In the genomic region with DNA sequence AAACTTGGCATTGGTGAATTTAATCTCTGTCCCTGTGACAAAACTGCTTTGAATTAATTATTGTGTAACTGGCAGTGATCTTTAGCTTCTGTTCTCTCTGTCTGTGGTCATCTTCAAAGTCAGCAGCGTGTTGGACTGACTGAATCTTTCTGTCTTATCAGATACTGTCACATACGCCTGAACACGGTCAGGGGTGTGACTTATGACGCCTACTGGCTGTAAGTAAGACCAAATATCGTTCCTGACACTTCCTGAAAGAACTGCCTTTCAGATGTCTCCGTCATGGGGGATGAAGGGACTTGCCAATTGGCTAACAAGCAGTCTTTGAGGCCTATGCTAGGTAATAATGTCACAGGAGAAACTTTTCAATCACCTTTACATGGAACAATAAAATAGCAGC, we compare ENCODE assay signal across 22 mouse cellular contexts.
DNase-seq lines count a peak whose midpoint lies in the region; ATAC-seq and TF ChIP-seq lines count a peak whose summit lies in the region.
"Had no signal": no experiment of that assay in that cellular context is flagged by ENCODE, and none has a peak within 500 bp of the region (broad histone marks: within the 10 kb centered on the region; RNA-seq: fewer than 3 reads in every experiment).

No protein-coding gene starts in this region.

- no peak overlapping the region for H3K4me2 ChIP-seq in forebrain, postnatal 0 days (ENCODE audit: low read depth)
- no peak overlapping the region for H3K4me2 ChIP-seq in forebrain, embryonic 15.5 days (replicated peaks)
- H3K4me2 ChIP-seq in lung, postnatal 0 days (replicated peaks; ENCODE audit: low read depth, low read length) = no peak overlapping the region
- H3K4me2 ChIP-seq: embryonic facial prominence, embryonic 15.5 days; liver, embryonic 12.5 days; midbrain, embryonic 12.5 days; neural tube, embryonic 13.5 days had no signal

- H3K4me1 ChIP-seq in forebrain, postnatal 0 days (ENCODE audit: insufficient read depth) = no peaks in the 10 kb centered on the region
- H3K4me1 ChIP-seq in forebrain, embryonic 15.5 days = no peaks in the 10 kb centered on the region
- H3K4me1 ChIP-seq in lung, postnatal 0 days (ENCODE audit: insufficient read depth, low read depth, low read length) = no peaks in the 10 kb centered on the region
- H3K4me1 ChIP-seq: embryonic facial prominence, embryonic 15.5 days; liver, embryonic 12.5 days; midbrain, embryonic 12.5 days; neural tube, embryonic 13.5 days had no signal

- no peak for TF ChIP-seq EP300 in lung, postnatal 0 days (IDR thresholded peaks at IDR 0.05)

- no peak overlapping the region for H3K27ac ChIP-seq in forebrain, postnatal 0 days (ENCODE audit: low read depth, low read length)
- H3K27ac ChIP-seq in forebrain, embryonic 15.5 days (replicated peaks) = no peak overlapping the region
- no peak overlapping the region for H3K27ac ChIP-seq in lung, postnatal 0 days (ENCODE audit: low read length)
- H3K27ac ChIP-seq: embryonic facial prominence, embryonic 15.5 days; gastrocnemius, adult 2 months; left cerebral cortex, adult 2 months; liver, embryonic 12.5 days; midbrain, embryonic 12.5 days; neural tube, embryonic 13.5 days had no signal

- no peak overlapping the region for H3K4me3 ChIP-seq in forebrain, postnatal 0 days (ENCODE audit: low read depth, low read length)
- H3K4me3 ChIP-seq in forebrain, embryonic 15.5 days = no peak overlapping the region
- no peak overlapping the region for H3K4me3 ChIP-seq in lung, postnatal 0 days (ENCODE audit: low read depth, low read length)
- H3K4me3 ChIP-seq: embryonic facial prominence, embryonic 15.5 days; gastrocnemius, adult 2 months; left cerebral cortex, adult 2 months; liver, embryonic 12.5 days; midbrain, embryonic 12.5 days; neural tube, embryonic 13.5 days had no signal

- H3K9me3 ChIP-seq in forebrain, postnatal 0 days (ENCODE audit: low read length) = no peaks in the 10 kb centered on the region
- H3K9me3 ChIP-seq in forebrain, embryonic 15.5 days = no peaks in the 10 kb centered on the region
- H3K9me3 ChIP-seq in lung, postnatal 0 days (ENCODE audit: low read length) = no peaks in the 10 kb centered on the region
- H3K9me3 ChIP-seq: embryonic facial prominence, embryonic 15.5 days; liver, embryonic 12.5 days; midbrain, embryonic 12.5 days; neural tube, embryonic 13.5 days had no signal

- TF ChIP-seq CTCF in forebrain, postnatal 0 days (IDR thresholded peaks at IDR 0.05; ENCODE audit: low read depth) = no peak
- TF ChIP-seq CTCF in lung, postnatal 0 days (IDR thresholded peaks at IDR 0.05) = no peak

- no peaks in the 10 kb centered on the region for H3K36me3 ChIP-seq in forebrain, postnatal 0 days (ENCODE audit: insufficient read depth)
- H3K36me3 ChIP-seq in forebrain, embryonic 15.5 days = no peaks in the 10 kb centered on the region
- H3K36me3 ChIP-seq in lung, postnatal 0 days (ENCODE audit: insufficient read depth, low read length) = no peaks in the 10 kb centered on the region
- H3K36me3 ChIP-seq: embryonic facial prominence, embryonic 15.5 days; liver, embryonic 12.5 days; midbrain, embryonic 12.5 days; neural tube, embryonic 13.5 days had no signal

- peak; percentile 16 for DNase-seq in forebrain, postnatal 0 days
- DNase-seq in lung, postnatal 0 days (ENCODE audit: low spot score) = peak; percentile 49
- no peak for DNase-seq in lung, postnatal 14 days
- peak; percentile 29 for DNase-seq in cerebellum, adult 8-10 months
- peak; percentile 33 to 61 for DNase-seq in cerebellum, postnatal 36 days
- no peak for DNase-seq in adrenal gland, adult 8-10 months
- no peak for DNase-seq in adrenal gland, adult 2 months
- DNase-seq: adrenal gland, postnatal 25 days; gastrocnemius, adult 2 months; heart, postnatal 4 days; kidney, adult 11 months; lung, adult 18-20 months; retina, postnatal 1 day; right cerebral cortex, postnatal 25 days; spleen, adult 18-20 months; thymus, postnatal 25 days had no signal

- no peak for ATAC-seq in forebrain, postnatal 0 days
- ATAC-seq in forebrain, embryonic 15.5 days (replicated peaks) = no peak
- ATAC-seq in lung, postnatal 0 days = no peak
- ATAC-seq: liver, embryonic 12.5 days had no signal

- H3K9ac ChIP-seq in forebrain, postnatal 0 days = no peak overlapping the region
- H3K9ac ChIP-seq in forebrain, embryonic 15.5 days (replicated peaks) = no peak overlapping the region
- no peak overlapping the region for H3K9ac ChIP-seq in lung, postnatal 0 days (replicated peaks; ENCODE audit: low read depth)
- H3K9ac ChIP-seq: embryonic facial prominence, embryonic 15.5 days; liver, embryonic 12.5 days; midbrain, embryonic 12.5 days; neural tube, embryonic 13.5 days had no signal

- H3K27me3 ChIP-seq in forebrain, postnatal 0 days (ENCODE audit: insufficient read depth, low read length) = no peaks in the 10 kb centered on the region
- no peaks in the 10 kb centered on the region for H3K27me3 ChIP-seq in forebrain, embryonic 15.5 days
- no peaks in the 10 kb centered on the region for H3K27me3 ChIP-seq in lung, postnatal 0 days (replicated peaks; ENCODE audit: insufficient read depth, low read length)
- H3K27me3 ChIP-seq: embryonic facial prominence, embryonic 15.5 days; liver, embryonic 12.5 days; midbrain, embryonic 12.5 days; neural tube, embryonic 13.5 days had no signal

- 55% methylated on average over 6 of the region's 6 CpGs for WGBS in forebrain, postnatal 0 days
- 65% methylated on average over 6 of the region's 6 CpGs for WGBS in forebrain, embryonic 15.5 days
- 38% methylated on average over 6 of the region's 6 CpGs for WGBS in lung, postnatal 0 days

Comparison
In these comparisons a context has a peak if more than half of its experiments do, and no peak if none do; other contexts are left out.
1. DNase-seq: peak in forebrain, postnatal 0 days (single experiment), lung, postnatal 0 days (single experiment), cerebellum, adult 8-10 months (single experiment) and cerebellum, postnatal 36 days (2 of 2); none in lung, postnatal 14 days (single experiment), adrenal gland, adult 8-10 months (single experiment) and adrenal gland, adult 2 months (single experiment).